Mouse (Mus musculus) cerebellum, adult 9-10 months (tissue): ENCODE results near the gene Gucy2d.

Source experiments
- DNase-seq: peaks from one replicate; pipeline ENCODE4 v3.0.0; 2022

Gene Gucy2d

GRCm38 (mm10) chr7:98490911-98491310, 50.7 kb downstream of the Gucy2d start:
- no peak for DNase-seq

- DNase-seq = no peak
These were observed 51.4 kb downstream of the Gucy2d start for GRCm38 (mm10) chr7:98491451-98492200.

- DNase-seq = no peak
These were observed 52.1 kb downstream of the Gucy2d start for GRCm38 (mm10) chr7:98492331-98492730.

GRCm38 (mm10) chr7:98493307-98493706, 53.1 kb downstream of the Gucy2d start:
- DNase-seq = no peak

GRCm38 (mm10) chr7:98493901-98494480, 53.8 kb downstream of the Gucy2d start:
- DNase-seq = no peak

GRCm38 (mm10) chr7:98495591-98495990, 55.4 kb downstream of the Gucy2d start:
- DNase-seq = no peak

- DNase-seq = no peak
These were observed 57.2 kb downstream of the Gucy2d start for GRCm38 (mm10) chr7:98497451-98497850.

GRCm38 (mm10) chr7:98498101-98498500, 57.9 kb downstream of the Gucy2d start:
- no peak for DNase-seq

- peak; percentile 78 for DNase-seq
These were observed 58.7 kb downstream of the Gucy2d start for GRCm38 (mm10) chr7:98498656-98499560.

- peak; percentile 56 for DNase-seq
These were observed 59.5 kb downstream of the Gucy2d start for GRCm38 (mm10) chr7:98499561-98500292.

- DNase-seq = no peak
These were observed 60.3 kb downstream of the Gucy2d start for GRCm38 (mm10) chr7:98500470-98500869.

- no peak for DNase-seq
These were observed 60.9 kb downstream of the Gucy2d start for GRCm38 (mm10) chr7:98501078-98501477.

GRCm38 (mm10) chr7:98502921-98503320, 62.7 kb downstream of the Gucy2d start:
- no peak for DNase-seq

- no peak for DNase-seq
These were observed 63.9 kb downstream of the Gucy2d start for GRCm38 (mm10) chr7:98503951-98504647.

GRCm38 (mm10) chr7:98504726-98505314, 64.6 kb downstream of the Gucy2d start:
- DNase-seq = no peak

- no peak for DNase-seq
These were observed 65.4 kb downstream of the Gucy2d start for GRCm38 (mm10) chr7:98505664-98506063.

GRCm38 (mm10) chr7:98510961-98511958, 71.0 kb downstream of the Gucy2d start:
- DNase-seq = no peak

GRCm38 (mm10) chr7:98513251-98513650, 73.0 kb downstream of the Gucy2d start:
- no peak for DNase-seq

GRCm38 (mm10) chr7:98522576-98522975, 82.4 kb downstream of the Gucy2d start:
- no peak for DNase-seq

- no peak for DNase-seq
These were observed 83.0 kb downstream of the Gucy2d start for GRCm38 (mm10) chr7:98523070-98523812.
